Mouse (Mus musculus): Measurements from ENCODE around the gene Xylt1. TPM values are rescaled to one million over a fixed set of nuclear protein-coding genes. Genes with fewer than 3 reads are reported as not detected.

Xylt1 gene
- polyA plus RNA-seq, 1 experiment from 2014 or later = 1.1 TPM

DNA sequence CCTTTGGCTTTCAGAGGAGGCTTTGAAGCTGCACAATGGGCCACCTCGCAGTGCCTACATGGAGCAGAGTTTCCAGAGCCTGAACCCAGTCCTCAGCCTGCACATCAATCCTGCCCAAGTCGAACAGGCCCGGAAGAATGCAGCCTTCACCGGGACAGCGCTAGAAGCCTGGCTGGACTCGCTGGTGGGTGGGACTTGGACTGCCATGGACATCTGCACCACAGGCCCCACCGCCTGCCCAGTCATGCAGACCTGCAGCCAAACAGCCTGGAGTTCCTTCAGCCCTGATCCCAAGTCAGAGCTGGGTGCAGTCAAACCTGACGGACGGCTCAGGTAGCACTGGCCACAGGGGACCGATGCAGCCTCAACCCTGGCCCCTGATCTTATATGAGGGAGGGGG, 286.5 kb downstream of the Xylt1 start:
- Histone ChIP-seq H3K4me3 (replicated peaks) (no peak overlapping the region), H3K4me1 (no peaks in the 10 kb centered on the region), H3K9me3 (no peaks in the 10 kb centered on the region), H3K36me3 (no peaks in the 10 kb centered on the region), H3K27me3 (replicated peaks) (no peaks in the 10 kb centered on the region), H3K27ac (no peak overlapping the region), H3K9ac (no peak overlapping the region), H3K4me2 (no peak overlapping the region)
- 86% methylated on average over 10 of the region's 10 CpGs for WGBS
- ATAC-seq (ENCODE audit: insufficient read depth, low FRiP score, low read depth) = no peak

DNA sequence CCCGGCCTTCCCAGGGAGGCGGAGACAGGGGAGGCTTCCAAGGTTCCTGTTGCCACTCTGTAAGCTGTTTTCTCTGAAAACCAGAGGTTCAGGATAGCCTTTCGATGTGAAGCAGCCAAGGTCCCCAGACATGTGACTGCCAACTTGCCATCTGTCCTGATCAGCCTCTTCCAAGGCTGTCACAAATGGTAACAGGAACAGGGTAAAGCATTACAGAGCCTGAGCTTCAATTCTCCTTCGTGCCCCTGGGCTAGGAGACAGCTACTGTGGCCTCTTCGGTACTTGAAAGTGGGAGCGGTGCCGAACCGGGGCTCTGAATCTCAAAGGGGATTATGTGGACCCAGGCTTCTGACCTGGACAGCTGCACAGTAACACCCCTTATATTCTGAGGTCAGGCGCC, 287.4 kb downstream of the Xylt1 start:
- H3K9ac ChIP-seq = no peak overlapping the region
- no peaks in the 10 kb centered on the region for H3K4me1 ChIP-seq
- no peak overlapping the region for H3K4me2 ChIP-seq
- H3K27ac ChIP-seq = no peak overlapping the region
- no peaks in the 10 kb centered on the region for H3K36me3 ChIP-seq
- no peaks in the 10 kb centered on the region for H3K9me3 ChIP-seq
- 79% methylated on average over 9 of the region's 9 CpGs for WGBS
- H3K4me3 ChIP-seq (replicated peaks) = no peak overlapping the region
- no peak for ATAC-seq (ENCODE audit: insufficient read depth, low FRiP score, low read depth)
- no peaks in the 10 kb centered on the region for H3K27me3 ChIP-seq (replicated peaks)

DNA sequence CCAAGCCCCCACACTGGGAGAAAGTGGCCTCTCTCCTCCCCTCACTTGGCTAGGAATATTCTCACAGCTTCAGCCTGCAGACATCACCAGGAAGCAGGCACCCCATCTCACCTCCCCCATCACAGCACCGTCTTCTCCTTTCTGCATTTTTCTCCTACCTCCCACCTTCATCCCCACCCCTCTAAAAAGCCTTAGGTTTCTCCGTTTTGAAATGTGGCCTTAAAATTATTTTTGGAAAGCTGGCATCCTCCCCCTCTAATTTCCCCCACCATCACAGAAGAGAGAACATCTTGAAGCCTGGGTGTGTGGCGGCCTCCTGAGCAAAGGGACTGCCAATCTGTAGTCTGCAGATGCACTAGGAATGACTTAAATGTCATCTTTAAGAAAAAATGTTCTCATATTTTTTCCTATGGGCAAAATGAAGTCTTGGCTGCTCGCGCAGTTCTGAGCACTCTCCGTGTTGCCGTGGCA, 291.4 kb downstream of the Xylt1 start:
- ATAC-seq (ENCODE audit: insufficient read depth, low FRiP score, low read depth) = no peak
- Histone ChIP-seq H3K4me2 (no peak overlapping the region), H3K4me1 (no peaks in the 10 kb centered on the region), H3K9ac (no peak overlapping the region), H3K36me3 (no peaks in the 10 kb centered on the region), H3K27me3 (replicated peaks) (no peaks in the 10 kb centered on the region), H3K4me3 (replicated peaks) (no peak overlapping the region), H3K27ac (no peak overlapping the region), H3K9me3 (no peaks in the 10 kb centered on the region)
- WGBS = 83% methylated on average over 7 of the region's 7 CpGs

DNA sequence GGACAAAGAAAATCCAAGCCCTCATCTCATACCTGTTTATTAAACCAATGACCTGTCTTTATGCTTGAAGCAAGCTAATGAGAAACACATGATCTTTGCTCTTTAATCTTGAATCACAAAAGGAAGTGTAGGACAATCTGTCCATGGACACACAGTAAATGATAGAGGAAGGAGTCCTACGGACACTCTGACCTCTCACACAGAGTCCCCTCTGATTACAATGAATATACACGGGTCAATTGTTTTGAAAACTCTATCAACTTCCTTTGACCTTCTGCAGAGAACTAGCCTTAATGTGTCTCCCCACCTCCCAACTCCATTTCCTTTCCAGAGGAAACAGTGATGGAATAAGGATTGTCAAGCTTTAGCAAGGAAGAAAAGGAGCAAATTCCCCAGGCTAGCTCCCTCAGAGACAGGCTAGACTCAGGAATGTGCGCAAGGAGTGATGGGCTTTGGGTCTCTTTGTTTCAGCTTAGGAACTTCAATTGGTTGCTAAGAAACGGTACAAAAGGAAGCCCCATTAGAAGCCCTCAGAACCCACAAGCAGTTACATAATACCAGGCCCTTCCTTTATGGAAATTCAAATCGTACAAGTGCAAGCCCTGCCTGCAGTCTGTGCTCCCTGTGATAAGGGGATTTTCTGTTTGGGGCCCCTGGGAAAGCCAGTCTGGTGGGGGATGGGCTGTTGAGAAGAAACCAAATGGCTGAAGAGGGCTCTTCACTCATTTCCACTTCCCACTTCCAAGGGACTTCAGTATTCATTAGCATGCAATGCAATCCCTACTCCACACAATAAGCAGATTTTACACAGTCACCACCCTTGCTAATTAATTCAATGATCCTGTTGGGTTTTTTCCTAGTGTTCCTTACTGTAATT, 305.6 kb downstream of the Xylt1 start:
- Histone ChIP-seq H3K9ac (no peak overlapping the region), H3K4me1 (no peaks in the 10 kb centered on the region), H3K4me3 (replicated peaks) (no peak overlapping the region), H3K27me3 (replicated peaks) (no peaks in the 10 kb centered on the region), H3K27ac (no peak overlapping the region), H3K4me2 (no peak overlapping the region), H3K36me3 (no peaks in the 10 kb centered on the region), H3K9me3 (no peaks in the 10 kb centered on the region)
- no peak for ATAC-seq (ENCODE audit: insufficient read depth, low FRiP score, low read depth)
- 29% methylated on average over 5 of the region's 5 CpGs for WGBS

DNA sequence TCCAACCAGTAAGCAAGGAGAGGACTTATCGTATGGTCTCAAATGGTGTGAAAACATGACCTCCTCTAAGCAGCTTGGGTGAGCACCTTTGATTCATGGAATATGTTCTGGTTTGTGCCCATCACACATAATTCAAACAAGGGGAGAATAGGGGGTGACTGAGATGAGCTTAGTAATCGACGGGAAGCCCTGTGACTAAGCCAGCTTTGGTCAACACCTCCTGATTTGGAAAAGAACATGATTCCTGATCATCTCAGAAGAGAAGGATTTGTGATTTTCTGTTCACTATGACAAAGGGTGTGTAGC, 306.2 kb downstream of the Xylt1 start:
- ATAC-seq (ENCODE audit: insufficient read depth, low FRiP score, low read depth) = no peak
- H3K4me2 ChIP-seq = no peak overlapping the region
- H3K36me3 ChIP-seq = no peaks in the 10 kb centered on the region
- no peak overlapping the region for H3K27ac ChIP-seq
- 88% methylated on average over 3 of the region's 3 CpGs for WGBS
- H3K9ac ChIP-seq = no peak overlapping the region
- H3K4me3 ChIP-seq (replicated peaks) = no peak overlapping the region
- no peaks in the 10 kb centered on the region for H3K4me1 ChIP-seq
- H3K9me3 ChIP-seq = no peaks in the 10 kb centered on the region
- H3K27me3 ChIP-seq (replicated peaks) = no peaks in the 10 kb centered on the region

DNA sequence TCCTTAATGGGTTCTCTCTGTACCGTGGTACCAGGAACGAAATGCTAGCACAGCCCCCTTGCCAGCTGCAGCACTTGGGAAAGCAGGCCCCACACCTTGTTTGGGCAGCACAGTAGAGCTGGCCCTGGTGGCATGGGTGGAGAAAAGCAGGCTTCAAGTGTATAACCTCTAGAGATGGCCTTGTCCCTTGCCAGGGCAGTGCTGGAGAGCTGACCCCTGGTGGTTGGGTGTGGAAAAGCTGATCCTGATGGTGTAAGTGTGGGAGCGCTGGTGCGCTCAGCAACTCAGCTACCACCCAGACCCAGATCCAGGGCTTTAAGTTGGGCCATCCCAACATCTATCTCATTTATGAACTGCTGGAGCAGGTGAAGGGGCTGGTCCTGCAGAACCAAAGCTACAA, 314.8 kb downstream of the Xylt1 start:
- no peaks in the 10 kb centered on the region for H3K27me3 ChIP-seq (replicated peaks)
- WGBS = 88% methylated on average over 4 of the region's 4 CpGs
- no peaks in the 10 kb centered on the region for H3K4me1 ChIP-seq
- no peaks in the 10 kb centered on the region for H3K9me3 ChIP-seq
- H3K27ac ChIP-seq = no peak overlapping the region
- no peak overlapping the region for H3K4me3 ChIP-seq (replicated peaks)
- H3K4me2 ChIP-seq = no peak overlapping the region
- no peaks in the 10 kb centered on the region for H3K36me3 ChIP-seq
- ATAC-seq (ENCODE audit: insufficient read depth, low FRiP score, low read depth) = peak; percentile 50; the same call in 1 of the 2 replicates
- H3K9ac ChIP-seq = no peak overlapping the region

DNA sequence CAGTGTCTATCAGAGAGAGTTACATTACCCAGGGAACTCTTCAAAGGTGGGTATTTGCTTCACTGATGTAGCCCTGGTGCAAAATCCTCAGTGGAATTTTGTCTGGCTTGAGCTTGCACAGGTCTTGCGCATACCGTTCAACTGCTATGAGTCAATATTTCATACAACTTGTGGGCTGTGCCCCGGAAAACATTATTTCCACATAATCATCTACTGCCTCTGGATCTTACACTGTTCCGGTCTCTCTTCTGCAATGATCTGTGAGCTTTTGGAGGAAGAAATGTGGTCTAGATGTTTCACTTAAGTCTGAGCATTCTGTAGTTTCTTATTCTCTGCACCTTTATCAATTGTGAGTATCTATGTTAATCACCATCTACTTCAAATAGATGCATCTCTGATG, 316.9 kb downstream of the Xylt1 start:
- no peaks in the 10 kb centered on the region for H3K9me3 ChIP-seq
- no peak for ATAC-seq (ENCODE audit: insufficient read depth, low FRiP score, low read depth)
- no peak overlapping the region for H3K9ac ChIP-seq
- 90% methylated on average over 4 of the region's 4 CpGs for WGBS
- H3K36me3 ChIP-seq = no peaks in the 10 kb centered on the region
- H3K4me2 ChIP-seq = no peak overlapping the region
- H3K4me1 ChIP-seq = no peaks in the 10 kb centered on the region
- no peak overlapping the region for H3K4me3 ChIP-seq (replicated peaks)
- no peak overlapping the region for H3K27ac ChIP-seq
- no peaks in the 10 kb centered on the region for H3K27me3 ChIP-seq (replicated peaks)

DNA sequence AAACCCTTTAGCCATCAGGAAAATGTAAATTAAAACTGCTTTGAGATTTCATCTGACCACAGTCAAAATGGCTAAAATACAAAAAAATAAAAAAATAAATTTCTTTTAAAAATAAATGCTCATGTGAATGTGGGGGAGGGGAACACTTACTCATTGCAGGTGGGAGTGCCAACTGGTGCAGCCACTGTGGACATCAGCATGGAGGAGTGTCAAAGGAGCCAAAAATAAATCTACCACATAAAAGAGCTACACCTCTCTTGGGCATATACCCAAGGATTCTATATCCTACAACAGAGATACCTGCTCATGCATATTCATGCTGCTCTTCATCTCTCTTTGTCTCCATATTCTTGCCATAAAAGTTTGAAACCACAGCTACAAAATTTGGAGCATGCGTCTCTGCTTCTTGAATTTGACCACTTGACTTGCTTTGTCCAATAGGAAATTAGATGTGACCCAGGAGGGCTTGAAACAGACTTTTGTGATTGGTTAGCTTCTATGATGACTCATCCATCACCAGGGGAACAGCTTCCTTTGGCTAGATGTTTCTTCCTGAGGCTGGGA, 317.9 kb downstream of the Xylt1 start:
- Histone ChIP-seq H3K36me3 (no peaks in the 10 kb centered on the region), H3K27me3 (replicated peaks) (no peaks in the 10 kb centered on the region), H3K4me1 (no peaks in the 10 kb centered on the region), H3K4me2 (no peak overlapping the region), H3K27ac (no peak overlapping the region), H3K4me3 (replicated peaks) (no peak overlapping the region), H3K9ac (no peak overlapping the region), H3K9me3 (no peaks in the 10 kb centered on the region)
- no peak for ATAC-seq (ENCODE audit: insufficient read depth, low FRiP score, low read depth)
- WGBS = 89% methylated on average over 1 of the region's 1 CpGs

DNA sequence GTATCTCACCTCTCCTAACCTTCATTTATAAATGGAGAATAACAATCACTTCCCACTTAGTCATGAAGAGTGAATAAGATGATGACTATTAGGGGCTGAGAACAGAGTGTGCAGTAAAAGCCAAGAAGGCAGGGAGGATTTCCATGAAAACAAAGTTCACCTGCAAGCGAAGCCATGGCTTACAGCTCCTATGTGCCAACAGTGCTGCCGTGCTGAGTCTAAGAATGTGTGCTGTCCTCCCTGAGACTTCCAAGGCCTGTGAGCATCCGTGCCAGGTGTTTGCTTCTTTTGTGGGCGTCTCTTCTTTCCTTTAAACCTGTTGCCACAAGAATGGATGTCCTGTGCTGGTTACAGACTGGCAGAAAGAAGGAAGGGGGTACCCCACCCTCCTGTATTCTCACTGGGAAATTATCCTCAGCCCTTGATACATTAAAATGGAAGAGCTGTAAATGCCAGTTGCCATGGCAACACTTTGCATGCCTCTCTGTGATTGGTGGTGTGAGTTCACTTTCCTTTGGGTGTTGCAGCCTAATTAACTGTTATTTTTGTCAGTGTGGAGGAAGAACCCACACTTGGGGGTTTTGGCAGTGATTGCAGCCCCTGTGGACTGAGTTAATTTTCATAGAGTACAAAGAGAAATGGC, 318.7 kb downstream of the Xylt1 start:
- Histone ChIP-seq H3K36me3 (no peaks in the 10 kb centered on the region), H3K9ac (no peak overlapping the region), H3K9me3 (no peaks in the 10 kb centered on the region), H3K27ac (no peak overlapping the region), H3K4me1 (no peaks in the 10 kb centered on the region), H3K4me2 (no peak overlapping the region), H3K27me3 (replicated peaks) (no peaks in the 10 kb centered on the region), H3K4me3 (replicated peaks) (no peak overlapping the region)
- ATAC-seq (ENCODE audit: insufficient read depth, low FRiP score, low read depth) = no peak
- 67% methylated on average over 4 of the region's 4 CpGs for WGBS

DNA sequence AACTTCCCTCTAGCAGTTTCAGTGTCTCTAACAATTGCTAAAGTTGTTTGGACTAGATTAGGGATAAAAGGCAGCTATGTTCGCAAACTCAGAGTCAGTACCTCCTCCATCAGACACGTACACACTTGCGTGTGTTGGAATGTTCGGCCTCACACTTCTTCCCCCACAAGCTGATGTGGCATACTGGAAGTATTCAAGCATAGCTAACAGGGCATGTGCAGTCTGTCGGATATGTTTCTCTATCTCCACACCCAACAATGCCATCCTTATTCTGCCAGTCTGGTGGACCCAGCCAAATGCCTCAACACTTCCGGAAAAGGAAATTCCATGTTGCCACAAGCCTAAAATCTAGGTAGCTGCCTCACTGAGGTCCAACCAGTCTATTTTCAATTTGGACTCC, 319.3 kb downstream of the Xylt1 start:
- Histone ChIP-seq H3K36me3 (no peaks in the 10 kb centered on the region), H3K27ac (no peak overlapping the region), H3K4me2 (no peak overlapping the region), H3K4me1 (no peaks in the 10 kb centered on the region), H3K4me3 (replicated peaks) (no peak overlapping the region), H3K9ac (no peak overlapping the region), H3K9me3 (no peaks in the 10 kb centered on the region), H3K27me3 (replicated peaks) (no peaks in the 10 kb centered on the region)
- ATAC-seq (ENCODE audit: insufficient read depth, low FRiP score, low read depth) = no peak
- WGBS = 63% methylated on average over 6 of the region's 6 CpGs

DNA sequence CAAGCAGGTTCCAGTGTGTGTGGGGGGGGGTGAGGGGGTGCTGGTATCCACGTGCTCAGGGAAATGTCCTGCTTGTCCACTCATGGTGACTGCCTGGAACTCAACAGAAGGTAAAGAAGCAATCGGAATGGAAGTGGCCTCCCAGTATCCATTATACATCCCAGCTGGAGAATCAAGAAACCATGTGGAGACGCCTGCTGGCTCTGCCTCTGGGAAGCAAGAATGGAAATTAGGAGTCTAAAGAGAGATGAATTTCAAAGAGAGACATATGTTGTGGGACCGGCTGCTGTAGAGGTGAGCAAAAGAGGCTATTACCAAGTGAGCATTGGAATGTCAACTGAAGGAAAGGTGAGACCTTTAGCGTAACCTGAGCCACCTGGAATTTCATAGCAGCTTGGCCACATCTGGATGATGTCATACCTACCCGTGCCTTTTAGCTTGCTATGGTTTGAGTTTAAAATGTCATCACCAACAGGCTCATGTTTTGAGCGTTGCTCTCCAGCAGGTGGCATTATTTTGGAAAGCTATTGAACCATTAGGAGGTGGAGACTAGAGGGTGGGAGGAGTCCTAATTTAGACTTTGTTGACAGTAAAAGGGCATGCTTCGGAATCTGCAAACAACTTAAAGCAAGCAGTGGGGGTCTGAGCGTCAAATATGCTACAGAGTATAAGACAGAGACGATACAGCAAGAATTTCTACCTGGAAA, 329.3 kb downstream of the Xylt1 start:
- 45% methylated on average over 10 of the region's 10 CpGs for WGBS
- Histone ChIP-seq H3K27ac (no peak overlapping the region), H3K4me3 (replicated peaks) (no peak overlapping the region), H3K9ac (no peak overlapping the region), H3K4me1 (no peaks in the 10 kb centered on the region), H3K36me3 (no peaks in the 10 kb centered on the region), H3K27me3 (replicated peaks) (no peaks in the 10 kb centered on the region), H3K9me3 (no peaks in the 10 kb centered on the region), H3K4me2 (no peak overlapping the region)
- ATAC-seq (ENCODE audit: insufficient read depth, low FRiP score, low read depth) = no peak

DNA sequence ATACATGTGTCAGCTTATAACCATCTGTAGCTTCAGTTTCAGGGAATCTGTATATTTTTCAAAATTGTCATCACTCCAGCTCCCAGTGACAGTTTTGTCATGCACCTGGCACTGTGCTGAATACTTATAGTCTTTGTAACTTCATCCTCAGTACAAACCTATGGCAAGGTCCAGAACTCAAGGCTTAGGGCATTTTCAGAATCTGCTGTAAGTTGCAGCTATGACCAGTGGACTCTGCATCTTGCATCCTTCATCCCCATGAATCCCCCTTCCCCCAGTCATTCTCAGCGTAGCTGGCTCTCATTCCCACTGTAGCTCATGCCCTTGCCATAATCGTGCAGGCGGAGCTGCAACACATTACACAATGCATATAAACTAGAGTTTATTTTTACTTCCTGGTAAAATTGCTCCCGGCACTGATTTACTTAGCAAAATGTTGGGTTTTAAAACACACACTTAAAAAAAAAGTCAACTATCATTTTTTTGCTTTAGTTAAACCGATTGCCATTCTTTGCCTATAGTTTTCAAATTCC, 336.2 kb downstream of the Xylt1 start:
- no peaks in the 10 kb centered on the region for H3K27me3 ChIP-seq (replicated peaks)
- 84% methylated on average over 5 of the region's 5 CpGs for WGBS
- no peak overlapping the region for H3K9ac ChIP-seq
- no peak overlapping the region for H3K4me2 ChIP-seq
- H3K4me3 ChIP-seq (replicated peaks) = no peak overlapping the region
- no peak for ATAC-seq (ENCODE audit: insufficient read depth, low FRiP score, low read depth)
- no peaks in the 10 kb centered on the region for H3K9me3 ChIP-seq
- H3K27ac ChIP-seq = no peak overlapping the region
- no peaks in the 10 kb centered on the region for H3K4me1 ChIP-seq
- no peaks in the 10 kb centered on the region for H3K36me3 ChIP-seq
